Mouse (Mus musculus): ENCODE data around the gene Eef1a2. TPM values are rescaled to one million over a fixed set of nuclear protein-coding genes. Genes with fewer than 3 reads are reported as not detected.
A peak's percentile ranks its signal among the peaks of the same experiment; 100 is the strongest.

The Eef1a2 gene
- total RNA-seq, 2 experiments from 2014 or later, result 1,322 to 1,385 TPM

DNA sequence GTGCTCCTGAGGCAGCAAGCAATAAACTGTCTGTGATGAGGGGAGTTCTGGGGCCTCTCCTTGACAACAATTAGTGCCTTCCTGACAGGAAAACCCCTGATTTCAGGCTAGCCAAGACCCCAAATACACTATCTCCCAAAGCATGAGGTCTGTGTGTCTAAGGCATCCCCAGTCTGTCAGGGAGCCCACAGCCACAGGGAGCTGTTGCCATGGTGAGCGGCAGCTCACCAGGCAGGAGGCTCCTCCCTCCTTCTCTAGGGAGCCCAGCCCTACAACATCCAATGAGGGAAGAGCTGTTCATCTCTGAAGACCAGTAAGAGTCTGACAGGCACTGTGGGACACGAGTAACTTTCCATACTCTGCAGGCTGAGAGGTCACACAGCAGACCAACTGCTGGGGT lies 3.0 kb upstream of the Eef1a2 start:
- intact Hi-C loops (cut with DNase I), result no loop called here
- DNase-seq (ENCODE audit: low spot score in 2 of 2), result peak; percentile 80 to 92

DNA sequence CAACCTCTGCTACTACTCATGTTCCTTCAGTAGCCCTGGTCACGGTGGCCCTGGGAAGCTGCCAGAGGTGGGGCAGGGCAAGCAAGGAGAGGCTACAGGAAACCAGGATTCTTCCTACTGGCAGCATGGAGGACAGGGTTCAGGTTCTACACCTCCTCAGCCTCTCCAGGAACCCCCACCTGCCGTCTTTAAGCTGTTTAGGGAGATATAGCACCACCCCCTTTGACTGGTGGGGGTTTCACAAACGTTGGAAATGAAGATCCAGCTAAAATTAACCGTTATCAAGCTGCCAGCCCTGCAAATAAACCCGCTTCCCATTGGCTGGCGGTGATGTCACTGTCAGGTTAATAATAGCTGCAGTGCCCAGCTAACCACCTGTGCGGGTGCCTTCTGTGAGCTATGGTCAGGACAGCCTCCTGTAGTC lies 2.3 kb upstream of the Eef1a2 start:
- intact Hi-C loops (cut with DNase I), result no loop called here
- peak; percentile 82 to 95 for DNase-seq (ENCODE audit: low spot score in 2 of 2)

DNA sequence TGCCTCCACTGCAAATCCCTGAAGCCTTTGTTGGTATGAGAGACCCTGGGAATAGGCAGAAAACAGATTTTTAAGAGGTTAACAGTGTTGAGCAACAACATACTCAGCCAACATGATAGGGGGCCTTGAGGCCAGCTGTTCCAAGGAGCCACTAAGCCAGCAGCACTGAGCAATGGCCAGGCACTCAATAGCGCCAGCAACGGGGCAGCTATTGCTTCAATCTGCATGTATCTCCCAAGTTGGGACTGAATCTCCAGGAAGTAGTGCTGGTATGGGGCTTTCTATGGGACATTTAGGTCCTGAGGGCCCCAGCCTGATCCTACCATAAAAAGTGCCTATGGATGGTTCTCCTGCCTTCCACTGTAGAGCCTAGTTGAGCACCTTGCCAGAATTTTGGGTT lies 1.7 kb upstream of the Eef1a2 start:
- intact Hi-C loops (cut with DNase I), result no loop called here

DNA sequence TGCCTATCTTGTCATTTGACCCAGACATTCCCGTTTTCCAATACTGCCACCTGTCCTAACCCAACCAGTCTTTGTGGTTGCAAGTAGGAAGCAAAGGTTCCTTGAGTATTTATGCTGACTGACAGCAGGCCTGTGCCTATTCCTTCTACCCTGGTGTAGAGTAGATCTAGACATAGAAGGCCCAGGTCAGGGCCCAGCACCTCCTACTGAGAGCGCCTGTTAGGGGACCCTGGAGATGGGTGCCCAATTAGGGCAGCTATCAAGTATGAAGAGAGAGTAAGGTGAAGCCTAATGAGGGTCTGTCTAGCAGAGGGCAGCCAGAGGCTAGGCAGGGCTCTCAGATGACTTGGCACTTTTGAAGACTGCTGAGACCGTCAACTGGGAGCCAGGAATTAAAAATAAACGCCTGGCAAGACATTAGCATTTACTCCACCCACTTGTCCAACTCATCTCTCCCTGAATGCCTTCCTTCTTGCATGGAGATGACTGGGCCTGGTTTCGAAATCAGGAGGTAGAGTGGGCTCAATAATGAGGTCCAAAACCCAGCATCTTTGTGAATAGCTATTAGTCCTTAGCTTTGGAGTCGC lies 995 bp upstream of the Eef1a2 start:
- intact Hi-C loops (cut with DNase I), result loop anchor here (2.0 kb wide), 2 partner anchors 23 to 29 kb away; partner anchors contain the start of genes Kcnq2 and Ppdpf
- peak; percentile 6 to 61 for DNase-seq (ENCODE audit: low spot score in 2 of 2)

More for the DNA sequence above, 1.7 kb upstream of the Eef1a2 start:
- DNase-seq (ENCODE audit: low spot score in 2 of 2), result no peak

DNA sequence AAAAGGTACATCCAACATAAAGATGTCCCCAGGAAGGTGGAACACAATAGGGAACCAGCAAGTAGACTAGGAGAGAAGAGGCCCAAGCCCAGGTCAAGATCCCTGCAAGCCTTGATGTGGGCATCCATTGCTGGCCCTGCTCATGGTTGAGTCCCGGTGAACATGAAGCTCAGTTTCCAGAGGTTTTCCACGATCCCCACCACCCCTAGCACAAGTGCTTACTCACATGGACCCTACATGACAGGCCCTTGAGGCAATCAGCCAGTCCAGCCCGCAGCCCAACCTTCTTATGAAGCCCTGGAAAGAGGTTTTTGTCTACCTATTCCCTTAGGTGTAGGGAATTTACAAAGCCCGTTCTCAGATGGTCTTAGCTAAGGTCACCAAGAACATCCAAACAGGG lies 366 bp upstream of the Eef1a2 start:
- DNase-seq (ENCODE audit: low spot score in 2 of 2), result no peak
- intact Hi-C loops (cut with DNase I), result loop anchor here (2.0 kb wide), 2 partner anchors 22 to 30 kb away; partner anchors contain the start of genes Kcnq2 and Ppdpf

DNA sequence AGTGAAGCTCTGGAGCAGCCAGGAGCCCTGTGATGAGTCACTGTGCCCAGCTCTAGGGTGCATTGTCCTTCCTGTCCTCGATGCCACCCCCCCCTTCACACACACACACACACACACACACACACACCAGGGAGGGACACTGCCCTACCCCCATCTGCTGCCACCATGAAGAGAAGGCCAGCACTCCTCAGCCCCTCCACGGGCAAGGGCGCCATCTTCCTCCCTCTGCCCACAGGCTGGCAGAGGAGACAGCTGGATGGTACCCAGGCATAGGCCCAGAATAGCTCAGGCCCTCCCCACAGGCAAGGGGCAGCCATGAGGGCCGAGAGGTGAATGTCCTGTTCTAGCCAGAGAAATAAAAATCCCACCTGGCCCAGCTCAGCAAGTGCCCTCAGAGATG lies 1.0 kb downstream of the Eef1a2 start:
- intact Hi-C loops (cut with DNase I), result loop anchor here (1.0 to 2.0 kb wide), 3 partner anchors 21 to 36 kb away; partner anchors contain the start of genes Kcnq2 and Ppdpf

DNA sequence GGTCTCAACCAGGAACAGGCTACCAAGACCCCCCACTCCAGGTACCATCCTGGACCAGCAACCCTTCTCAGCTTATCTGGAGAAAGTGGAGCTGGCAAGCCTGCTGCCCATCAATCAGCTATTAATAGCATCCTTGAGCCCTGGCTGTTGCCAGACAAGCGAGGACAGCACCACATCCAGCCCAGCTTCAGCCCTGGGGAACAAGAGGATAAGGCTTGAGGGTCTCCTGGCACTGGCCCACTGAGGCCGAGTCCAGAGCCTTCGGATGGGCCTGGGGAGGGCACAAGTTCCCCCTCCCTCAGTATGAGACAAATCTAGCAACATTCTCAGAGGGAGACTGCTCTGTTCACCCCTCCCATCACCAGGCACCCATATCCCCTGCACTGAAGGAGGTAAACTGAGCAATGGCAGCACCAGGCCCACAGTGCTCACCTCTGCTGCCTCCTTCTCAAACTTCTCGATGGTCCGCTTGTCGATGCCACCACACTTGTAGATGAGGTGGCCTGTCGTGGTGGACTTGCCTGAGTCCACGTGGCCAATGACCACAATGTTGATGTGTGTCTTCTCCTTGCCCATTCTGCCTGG lies 1.9 kb downstream of the Eef1a2 start:
- peak in 1 of 2 experiments; percentile 13 for DNase-seq (ENCODE audit: low spot score in 2 of 2)
- intact Hi-C loops (cut with DNase I), result loop anchor here (5.0 kb wide), 1 partner anchor 43 kb away; no protein-coding TSS in a partner anchor

More for the DNA sequence above, 1.0 kb downstream of the Eef1a2 start:
- DNase-seq (ENCODE audit: low spot score in 2 of 2), result peak; percentile 37 to 51

DNA sequence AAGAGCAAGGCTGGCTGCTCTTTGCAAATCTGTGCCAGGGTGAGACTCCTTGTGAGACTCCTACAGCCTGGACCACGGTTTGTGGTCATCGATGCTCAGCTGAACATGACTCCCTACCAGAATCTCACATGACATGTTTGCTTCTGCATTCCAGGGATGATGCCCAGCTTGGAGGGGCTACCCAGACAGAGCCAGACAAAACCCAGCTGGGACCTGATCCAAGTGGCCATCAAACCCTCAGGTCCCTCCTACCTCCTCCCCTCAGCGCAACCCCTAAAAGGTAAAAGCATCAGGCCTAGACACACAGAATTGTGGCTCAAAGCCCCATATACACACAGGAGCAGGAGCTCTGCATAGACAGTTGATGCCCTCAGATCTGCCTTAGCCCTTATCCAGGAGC lies 2.5 kb downstream of the Eef1a2 start:
- peak; percentile 7 to 14 for DNase-seq (ENCODE audit: low spot score in 2 of 2)
- intact Hi-C loops (cut with DNase I), result loop anchor here (5.0 kb wide), 1 partner anchor 42 kb away; no protein-coding TSS in a partner anchor

DNA sequence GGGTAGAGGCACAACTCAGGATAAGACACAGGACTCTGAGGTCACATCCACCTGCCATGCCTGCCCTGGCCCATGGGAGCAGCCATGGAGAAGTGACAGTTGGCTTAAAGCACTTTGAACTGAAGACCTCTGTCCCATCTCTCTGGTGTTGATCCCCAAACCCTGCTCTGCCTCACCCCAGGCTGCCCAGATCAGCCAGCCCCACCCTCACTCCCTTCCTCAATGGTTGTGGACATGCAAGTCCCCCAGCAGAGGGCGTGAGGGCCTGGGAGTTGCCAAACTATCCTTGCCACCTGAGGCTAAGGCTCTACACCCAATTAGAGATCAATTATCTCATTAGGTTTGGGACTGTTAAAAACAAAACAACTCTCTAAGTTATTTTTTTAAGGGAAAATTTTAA lies 3.0 kb downstream of the Eef1a2 start:
- DNase-seq (ENCODE audit: low spot score in 2 of 2), result peak; percentile 18 to 50
- intact Hi-C loops (cut with DNase I), result loop anchor here (5.0 kb wide), 1 partner anchor 42 kb away; no protein-coding TSS in a partner anchor

DNA sequence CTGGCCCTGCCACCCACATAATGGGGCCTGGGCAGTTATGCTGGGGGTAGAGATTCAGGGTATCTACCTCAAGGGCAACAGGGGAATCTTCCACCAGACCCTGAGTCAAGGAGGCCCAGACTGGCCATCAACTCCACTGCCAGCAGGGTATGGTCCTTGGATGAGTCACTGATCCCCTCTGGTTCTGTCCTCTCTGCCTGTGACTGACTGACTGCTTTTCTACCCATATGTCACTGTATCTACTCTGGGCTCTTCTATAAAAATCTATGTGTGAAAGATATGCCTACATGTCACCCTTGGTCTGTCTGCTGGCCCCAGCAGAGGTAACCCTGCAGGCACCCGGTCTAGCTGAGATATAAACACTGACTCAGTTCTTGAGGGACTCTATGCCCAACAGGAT lies 3.7 kb downstream of the Eef1a2 start:
- intact Hi-C loops (cut with DNase I), result loop anchor here (5.0 kb wide), 1 partner anchor 41 kb away; no protein-coding TSS in a partner anchor
- DNase-seq (ENCODE audit: low spot score in 2 of 2), result peak; percentile 4 to 11

DNA sequence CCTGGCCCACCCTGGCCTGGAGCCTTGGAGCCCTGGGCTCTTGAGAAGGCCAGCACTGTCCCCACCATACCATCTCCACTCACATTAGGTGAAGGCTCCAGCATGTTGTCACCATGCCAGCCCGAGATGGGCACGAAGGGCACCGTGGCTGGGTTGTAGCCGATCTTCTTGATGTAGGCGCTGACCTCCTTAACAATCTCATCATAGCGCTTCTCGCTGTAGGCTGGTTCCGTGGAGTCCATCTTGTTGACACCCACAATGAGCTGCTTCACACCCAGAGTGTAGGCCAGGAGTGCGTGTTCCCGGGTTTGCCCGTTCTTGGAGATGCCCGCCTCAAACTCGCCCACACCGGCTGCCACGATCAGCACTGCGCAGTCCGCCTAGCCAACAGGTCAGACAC lies 4.1 kb downstream of the Eef1a2 start:
- intact Hi-C loops (cut with DNase I), result loop anchor here (5.0 kb wide), 1 partner anchor 40 kb away; no protein-coding TSS in a partner anchor

DNA sequence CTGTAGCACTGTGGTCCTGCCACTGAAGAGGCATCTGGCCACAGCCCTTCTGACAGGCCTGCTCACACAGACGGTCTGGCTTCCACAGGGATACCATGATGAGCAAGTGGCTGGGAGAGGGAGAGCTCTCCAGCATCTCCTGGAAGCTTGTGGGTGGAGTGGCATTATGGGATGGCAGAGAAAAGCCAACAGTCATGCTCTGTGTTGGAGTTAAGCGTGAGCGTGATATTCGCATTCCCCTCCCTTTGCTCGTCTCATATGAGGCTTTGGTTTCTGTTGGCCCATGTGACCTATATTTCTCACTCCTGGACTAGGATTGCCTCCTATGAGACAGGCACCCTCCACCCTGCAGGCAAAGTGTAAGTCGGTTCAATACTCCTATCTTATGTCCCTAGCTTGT lies 6.5 kb downstream of the Eef1a2 start:
- intact Hi-C loops (cut with DNase I), result loop anchor here (5.0 kb wide), 1 partner anchor 38 kb away; no protein-coding TSS in a partner anchor
- DNase-seq (ENCODE audit: low spot score in 2 of 2), result peak; percentile 62 to 87

More for the DNA sequence above, 4.1 kb downstream of the Eef1a2 start:
- peak; percentile 20 to 69 for DNase-seq (ENCODE audit: low spot score in 2 of 2)

DNA sequence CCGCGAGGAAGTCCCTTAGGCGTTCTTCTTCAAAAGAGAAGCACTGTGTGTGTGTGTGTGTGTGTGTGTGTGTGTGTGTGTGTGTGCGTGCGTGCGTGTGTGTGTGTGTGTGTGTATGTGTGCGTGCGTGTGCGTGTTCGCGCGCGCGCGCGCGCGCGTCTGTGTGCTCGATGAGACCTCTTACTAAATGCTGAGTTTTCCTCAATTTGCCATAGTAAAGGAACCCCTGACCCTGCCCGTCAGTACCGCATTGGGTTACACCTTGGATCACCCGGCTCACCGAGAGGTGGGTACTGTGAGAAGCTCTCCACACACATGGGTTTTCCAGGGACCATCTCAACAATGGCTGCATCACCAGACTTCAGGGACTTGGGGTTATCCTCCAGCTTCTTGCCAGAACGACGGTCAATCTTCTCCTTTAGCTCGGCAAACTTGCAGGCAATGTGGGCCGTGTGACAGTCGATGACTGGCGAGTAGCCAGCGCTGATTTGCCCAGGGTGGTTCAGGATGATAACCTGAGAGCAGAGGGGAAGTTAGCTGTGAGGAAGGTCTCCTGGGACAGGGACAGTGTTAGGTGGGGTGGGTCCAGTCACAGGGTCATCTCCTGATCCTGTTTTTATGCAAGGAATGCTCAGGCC lies 8.4 kb downstream of the Eef1a2 start:
- DNase-seq (ENCODE audit: low spot score in 2 of 2), result peak in 1 of 2 experiments; percentile 4
- intact Hi-C loops (cut with DNase I), result no loop called here

DNA sequence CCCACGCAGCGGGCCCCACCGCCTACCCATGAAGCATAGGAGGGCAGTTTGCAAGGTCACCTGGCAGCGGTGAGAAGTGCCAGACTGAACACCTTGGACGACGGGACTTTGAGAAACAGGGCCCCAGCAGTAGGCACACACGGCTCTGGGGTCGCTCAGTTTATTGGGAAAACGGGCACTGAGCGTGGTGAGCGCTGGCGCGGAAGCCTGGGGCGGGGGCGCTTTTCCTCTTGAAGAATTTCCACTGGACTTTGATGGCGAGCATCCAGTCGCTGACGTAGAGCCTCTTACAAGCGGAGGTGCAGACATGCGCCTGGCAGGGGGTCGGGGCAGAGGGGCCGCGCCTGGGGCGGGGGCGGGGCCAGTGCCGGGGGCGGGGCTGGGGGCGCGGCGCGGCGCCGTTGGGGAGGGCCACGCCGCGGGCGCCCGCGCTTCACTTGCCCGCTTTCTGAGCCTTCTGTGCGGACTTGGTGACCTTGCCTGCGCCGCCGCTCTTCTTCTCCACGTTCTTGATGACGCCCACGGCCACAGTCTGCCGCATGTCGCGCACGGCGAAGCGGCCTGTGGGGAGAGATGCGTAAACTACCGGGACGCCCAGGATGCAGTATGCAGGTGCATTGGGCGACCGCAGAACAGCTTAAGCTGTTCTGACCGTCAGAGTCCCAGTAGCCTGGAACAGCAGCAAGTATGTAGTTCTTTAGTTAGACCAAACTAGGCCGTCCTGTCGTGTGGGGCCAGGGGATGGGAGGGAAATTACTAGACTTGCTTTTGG lies 9.1 kb downstream of the Eef1a2 start:
- intact Hi-C loops (cut with DNase I), result no loop called here
- DNase-seq (ENCODE audit: low spot score in 2 of 2), result peak in 1 of 2 experiments; percentile 39

DNA sequence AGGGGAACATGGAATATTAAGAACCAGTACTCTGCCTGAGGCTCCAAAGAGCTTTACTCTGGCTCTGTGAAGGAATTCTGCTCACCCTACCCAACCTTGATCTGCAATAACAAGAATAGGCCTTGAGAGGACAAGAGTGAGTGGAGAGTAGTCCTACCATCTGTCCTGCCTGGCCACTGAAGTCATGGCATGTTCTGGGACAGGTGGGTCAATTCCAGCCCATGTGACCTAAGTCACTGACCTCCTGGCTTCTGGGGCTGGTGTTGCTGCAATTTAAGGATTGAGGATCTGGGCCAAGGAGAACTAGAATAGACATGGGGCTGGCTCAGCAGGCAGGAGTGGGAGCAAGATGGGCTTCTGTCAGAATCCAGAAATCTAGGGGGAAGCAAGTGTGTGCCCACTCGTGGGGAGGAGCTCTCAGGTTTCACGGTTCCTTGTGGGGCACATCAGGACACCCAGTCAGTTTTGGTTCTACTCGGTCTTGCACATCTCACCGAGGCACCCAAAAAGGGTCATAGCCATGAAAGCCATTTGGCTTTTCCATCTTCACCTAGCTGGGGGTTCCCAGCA lies 9.8 kb downstream of the Eef1a2 start:
- intact Hi-C loops (cut with DNase I), result no loop called here
- peak in 1 of 2 experiments; percentile 12 for DNase-seq (ENCODE audit: low spot score in 2 of 2)

DNA sequence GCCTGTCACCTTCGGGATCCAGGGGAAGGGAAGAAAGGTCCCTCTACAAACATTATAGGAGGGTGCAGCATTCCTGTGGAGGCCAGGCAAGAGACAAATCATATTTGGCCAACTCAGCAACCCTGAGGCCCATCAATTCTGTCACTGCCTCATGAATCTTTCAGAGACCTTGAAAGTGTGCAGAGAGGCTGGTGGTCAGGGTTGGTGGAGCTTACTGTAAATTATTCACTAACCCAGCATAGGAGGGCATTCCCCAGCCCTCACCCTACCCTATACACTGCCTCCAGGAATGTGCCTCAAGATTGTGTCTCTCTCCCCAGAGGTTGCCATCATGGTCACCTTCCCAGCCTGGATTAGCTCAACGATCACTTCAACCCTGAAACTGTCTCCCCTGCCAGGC lies 12.1 kb downstream of the Eef1a2 start:
- DNase-seq (ENCODE audit: low spot score in 2 of 2), result peak in 1 of 2 experiments; percentile 2
- intact Hi-C loops (cut with DNase I), result no loop called here

DNA sequence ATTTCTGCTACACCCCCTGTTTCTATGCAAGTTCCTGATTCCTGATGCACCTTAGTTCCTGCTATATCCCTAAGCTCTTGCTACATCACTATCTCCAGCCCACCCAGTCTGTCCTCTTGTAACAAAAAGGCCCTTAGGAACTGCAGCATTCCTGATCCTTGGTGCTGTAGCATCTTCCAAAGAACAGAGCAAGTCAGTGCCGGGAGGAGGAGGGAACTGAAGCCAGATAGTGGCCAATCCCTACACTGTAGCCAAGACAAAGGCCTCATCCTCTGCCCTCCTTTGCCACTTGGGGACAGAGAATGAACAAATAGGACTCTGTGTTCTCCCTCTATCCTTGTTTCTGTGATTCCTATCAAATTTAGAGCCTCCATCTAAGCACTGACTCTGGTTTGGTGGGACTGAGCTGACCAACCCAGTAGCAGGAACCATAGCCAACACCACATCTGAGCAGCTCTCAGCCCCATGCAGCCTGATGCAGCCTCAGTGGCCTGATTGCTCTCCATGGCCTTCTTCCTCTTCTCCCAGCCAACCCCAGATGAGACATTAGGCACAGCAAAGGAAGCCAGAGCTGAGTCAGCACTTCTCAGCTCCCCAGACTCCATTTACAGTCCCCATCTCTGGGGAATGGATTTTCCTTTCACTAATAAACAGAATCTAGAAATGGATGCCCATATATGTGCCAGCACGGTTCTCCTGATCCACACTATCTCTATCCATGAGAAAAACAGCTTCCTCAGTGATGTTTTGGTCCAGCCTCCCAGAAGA lies 13.1 kb downstream of the Eef1a2 start:
- peak in 1 of 2 experiments; percentile 3 for DNase-seq (ENCODE audit: low spot score in 2 of 2)
- intact Hi-C loops (cut with DNase I), result no loop called here

DNA sequence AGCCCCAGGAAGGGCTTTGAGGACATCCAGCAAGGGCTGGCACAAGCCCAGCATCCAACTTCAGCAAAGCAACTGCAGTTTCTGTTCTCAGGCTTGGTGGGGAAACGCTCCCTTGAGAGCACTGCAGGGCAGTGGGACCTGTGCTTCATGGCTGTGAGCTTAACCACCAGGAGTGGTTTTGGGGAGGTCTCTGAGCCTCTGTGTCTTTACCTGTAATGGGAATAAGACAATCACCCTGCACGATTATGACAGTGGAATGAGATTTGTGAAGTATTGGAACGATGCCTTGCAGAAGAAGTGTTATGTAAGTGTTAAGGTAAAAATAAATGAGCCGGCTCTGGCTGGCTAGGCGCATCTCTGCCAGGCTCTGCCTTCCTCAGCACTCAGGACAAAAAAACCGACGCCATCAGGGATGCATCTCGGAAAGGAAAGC lies 14.1 kb downstream of the Eef1a2 start:
- intact Hi-C loops (cut with DNase I), result no loop called here
- peak; percentile 74 to 91 for DNase-seq (ENCODE audit: low spot score in 2 of 2)

Data from left cerebral cortex, postnatal 25 days (tissue).